Mouse (Mus musculus) thymus, adult 2 months (tissue): Measurements from ENCODE around the gene Epor.

ENCODE experiments used
- CTCF ChIP-seq: fragments of 200-500 bp; IDR thresholded peaks from 2 replicates; pipeline ENCODE4 v1.5.1; 2012; ENCODE audit warnings: mild to moderate bottlenecking, control low read depth, low read length, moderate library complexity, borderline replicate concordance; ENCODE audit not compliant: control insufficient read depth, poor library complexity, insufficient read depth; ENCODE audit errors: extremely low read depth
- POLR2A ChIP-seq: fragments of 200-500 bp; IDR thresholded peaks from 2 replicates; pipeline ENCODE4 v1.6.1; 2012; ENCODE audit warnings: mild to moderate bottlenecking, low read length, control low read depth, moderate library complexity; ENCODE audit not compliant: control insufficient read depth, poor library complexity, insufficient read depth; ENCODE audit errors: extremely low read depth

DNA sequence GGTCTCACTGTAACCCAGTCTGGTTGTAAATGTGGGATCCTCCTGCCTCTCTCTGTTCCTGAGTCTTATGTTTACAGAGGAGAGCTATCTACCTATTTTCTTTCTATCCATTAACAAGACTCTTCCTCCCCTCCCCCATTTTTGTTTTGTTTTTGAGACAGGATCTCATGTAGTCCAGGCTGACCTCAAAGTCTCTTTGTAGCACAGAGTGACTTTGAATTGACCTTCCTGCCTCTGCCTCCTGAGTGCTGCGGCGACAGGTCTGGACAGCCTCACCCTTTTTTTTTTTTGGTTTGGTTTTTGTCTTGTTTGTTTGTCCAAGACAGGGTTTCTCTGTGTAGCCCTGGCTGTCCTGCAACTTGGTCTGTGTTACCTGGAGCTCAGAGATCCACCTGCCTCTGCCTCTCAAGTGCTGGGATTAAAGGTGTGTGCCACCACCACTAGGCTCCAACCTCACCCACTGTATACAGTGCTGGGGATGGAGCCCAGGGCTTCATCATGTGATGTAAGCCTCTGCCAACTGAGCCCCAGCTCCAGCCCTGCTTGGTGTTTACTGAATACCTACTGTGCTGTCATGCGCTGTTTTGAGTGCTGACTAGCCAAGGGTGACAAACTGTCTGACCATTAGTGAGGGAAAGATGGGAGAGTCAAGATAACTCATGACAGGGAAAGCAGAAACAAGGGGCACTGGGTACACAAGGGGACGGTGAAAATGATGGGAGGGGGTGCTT is 15.3 kb upstream of the Epor start:
- no peak for TF ChIP-seq CTCF
- no peak for TF ChIP-seq POLR2A
